Mouse (Mus musculus) spleen, embryonic (tissue): ENCODE measurements around the gene Blmh.
"Not testable (repeated sequence)": the region's sequence is repeated elsewhere in the genome, so short reads cannot be mapped to it uniquely, and the experiment has no call there.

Experiments
- CTCF ChIA-PET: fragments of 350-600 bp; sonication (Branson Sonifier 250); formaldehyde crosslinking; loops from one replicate; lab custom pipeline; 2022; lab: Charles Lee

Gene Blmh

GRCm38 (mm10) chr11:76916539-76917229 lies 7.9 kb upstream of the Blmh start:
- CTCF ChIA-PET = no interaction called here

- CTCF ChIA-PET = no interaction called here
Observed at GRCm38 (mm10) chr11:76917230-76917548, 7.4 kb upstream of the Blmh start.

- CTCF ChIA-PET = no interaction called here
Observed at GRCm38 (mm10) chr11:76920607-76921006, 4.0 kb upstream of the Blmh start.

GRCm38 (mm10) chr11:76928586-76928985 lies 4.0 kb downstream of the Blmh start:
- CTCF ChIA-PET = not testable (repeated sequence)

GRCm38 (mm10) chr11:76933209-76933608 lies 8.6 kb downstream of the Blmh start:
- CTCF ChIA-PET = no interaction called here

- CTCF ChIA-PET = no interaction called here
Observed at GRCm38 (mm10) chr11:76936578-76936977, 12.0 kb downstream of the Blmh start.

- CTCF ChIA-PET = no interaction called here
Observed at GRCm38 (mm10) chr11:76944839-76945238, 20.2 kb downstream of the Blmh start.

GRCm38 (mm10) chr11:76945386-76946202 lies 21.0 kb downstream of the Blmh start:
- CTCF ChIA-PET = interaction anchor here (1.7 kb wide), 1 partner anchor 10 kb away, joined by 3 read pairs; no protein-coding TSS in a partner anchor

- CTCF ChIA-PET = interaction anchor here (1.7 kb wide), 1 partner anchor 10 kb away, joined by 3 read pairs; no protein-coding TSS in a partner anchor
Observed at GRCm38 (mm10) chr11:76946203-76946585, 21.6 kb downstream of the Blmh start.

GRCm38 (mm10) chr11:76953536-76953935 lies 28.9 kb downstream of the Blmh start:
- CTCF ChIA-PET = no interaction called here

- CTCF ChIA-PET = no interaction called here
Observed at GRCm38 (mm10) chr11:76965703-76966102, 41.1 kb downstream of the Blmh start.

GRCm38 (mm10) chr11:76970328-76970727 lies 45.7 kb downstream of the Blmh start:
- CTCF ChIA-PET = no interaction called here

GRCm38 (mm10) chr11:76974680-76975319 lies 50.2 kb downstream of the Blmh start:
- CTCF ChIA-PET = no interaction called here

GRCm38 (mm10) chr11:76981570-76982141 lies 57.0 kb downstream of the Blmh start:
- CTCF ChIA-PET = no interaction called here

- CTCF ChIA-PET = no interaction called here
Observed at GRCm38 (mm10) chr11:76982415-76982814, 57.8 kb downstream of the Blmh start.

- CTCF ChIA-PET = no interaction called here
Observed at GRCm38 (mm10) chr11:76983641-76984040, 59.0 kb downstream of the Blmh start.

- CTCF ChIA-PET = no interaction called here
Observed at GRCm38 (mm10) chr11:76984173-76984572, 59.6 kb downstream of the Blmh start.

- CTCF ChIA-PET = no interaction called here
Observed at GRCm38 (mm10) chr11:76990839-76991238, 66.2 kb downstream of the Blmh start.

- CTCF ChIA-PET = no interaction called here
Observed at GRCm38 (mm10) chr11:76992886-76993285, 68.3 kb downstream of the Blmh start.

GRCm38 (mm10) chr11:76995966-76996672 lies 71.5 kb downstream of the Blmh start:
- CTCF ChIA-PET = interaction anchor here (0.7 kb wide), 1 partner anchor 48 kb away, joined by 3 read pairs; no protein-coding TSS in a partner anchor

GRCm38 (mm10) chr11:76997305-76997704 lies 72.7 kb downstream of the Blmh start:
- CTCF ChIA-PET = interaction anchor here (0.6 to 1.3 kb wide), 3 partner anchors 10 to 74 kb away, joined by 3 to 7 read pairs (median 3); no protein-coding TSS in a partner anchor
